Mouse (Mus musculus): ENCODE data around the gene Fgr.
A peak's percentile ranks its signal among the peaks of the same experiment; 100 is the strongest.

The Fgr gene

DNA sequence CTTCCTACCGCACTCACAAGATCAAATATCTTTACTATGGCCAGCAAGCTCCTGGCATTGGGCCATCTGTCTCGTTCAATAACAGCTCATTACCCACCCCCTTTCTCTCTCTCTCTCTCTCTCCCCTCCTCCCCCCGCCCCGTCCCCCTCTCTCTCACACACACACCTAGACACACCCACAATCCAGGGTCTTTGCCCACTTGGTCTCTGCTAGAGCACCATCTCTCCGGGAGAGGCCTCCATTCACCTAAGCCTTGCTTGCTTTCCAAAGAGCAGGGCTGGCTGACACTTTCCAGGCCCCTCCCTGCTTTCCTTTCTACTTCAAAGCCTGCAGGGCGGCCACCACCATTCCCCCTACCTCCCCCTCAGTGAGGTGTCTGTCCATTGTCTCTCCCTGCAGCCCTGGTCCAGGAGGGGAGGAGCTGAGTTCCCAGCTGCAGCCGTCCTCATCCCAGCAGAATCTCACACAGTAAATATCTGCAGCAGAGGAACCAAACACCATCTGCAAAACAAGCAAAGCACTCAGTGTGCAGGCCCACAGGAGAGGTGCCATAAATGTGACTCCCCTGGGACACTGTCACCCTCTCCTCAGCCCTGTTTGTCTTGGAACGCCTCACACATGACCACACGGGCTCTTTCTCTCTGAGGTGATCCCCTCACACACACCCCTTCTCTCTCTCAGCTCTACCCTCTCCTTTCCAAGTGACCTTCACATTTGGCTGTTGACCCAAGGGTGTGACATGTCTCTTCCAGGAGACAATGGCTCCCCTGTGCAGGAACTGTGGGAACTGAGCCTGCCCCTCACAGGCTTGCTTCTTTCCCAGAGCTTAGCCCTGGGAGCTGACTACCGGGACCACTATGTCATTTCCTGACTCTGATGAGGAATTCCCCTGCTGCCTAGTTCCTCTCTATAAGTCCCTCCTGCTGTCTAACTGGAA lies 14.9 kb upstream of the Fgr start:
- peak; percentile 76 for DNase-seq (ENCODE audit: extremely low spot score)

DNA sequence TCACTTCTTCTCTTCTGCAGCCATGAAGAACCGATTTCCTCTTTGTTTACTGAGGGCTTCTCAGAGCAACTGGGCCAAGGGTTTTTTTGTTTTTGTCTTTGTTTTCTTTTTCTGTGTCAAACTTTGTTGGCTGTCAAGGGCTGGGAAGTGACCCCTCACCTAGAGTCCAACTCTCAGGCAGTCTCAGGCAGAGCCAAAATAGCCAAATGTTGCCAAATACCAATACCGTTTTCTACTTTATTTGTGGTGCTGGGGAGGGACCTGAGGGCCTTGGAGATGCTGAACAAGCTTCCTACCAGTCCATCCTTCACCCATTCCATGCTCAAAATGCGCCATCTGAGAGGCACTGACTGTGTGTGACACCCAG lies 14.2 kb upstream of the Fgr start:
- DNase-seq (ENCODE audit: extremely low spot score): no peak

DNA sequence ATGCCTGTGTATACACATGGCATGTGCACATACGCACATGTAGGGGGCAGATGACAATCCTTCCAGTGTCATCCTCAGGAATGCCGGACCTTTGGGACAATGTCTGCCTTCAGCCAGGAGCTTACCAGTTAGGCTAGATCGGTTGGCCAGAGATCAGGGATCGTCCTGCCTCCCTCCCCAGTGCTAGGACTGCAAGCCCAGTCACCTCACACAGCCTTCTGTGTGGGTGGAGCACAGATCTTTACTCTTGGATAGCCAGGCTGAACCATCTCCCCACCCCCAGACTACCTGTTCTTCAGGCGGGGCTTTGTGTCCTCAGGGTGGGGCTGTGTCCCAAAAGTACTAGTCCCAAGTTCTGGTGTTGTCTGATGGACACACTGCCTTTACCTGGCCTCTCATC lies 13.6 kb upstream of the Fgr start:
- DNase-seq (ENCODE audit: extremely low spot score): no peak

DNA sequence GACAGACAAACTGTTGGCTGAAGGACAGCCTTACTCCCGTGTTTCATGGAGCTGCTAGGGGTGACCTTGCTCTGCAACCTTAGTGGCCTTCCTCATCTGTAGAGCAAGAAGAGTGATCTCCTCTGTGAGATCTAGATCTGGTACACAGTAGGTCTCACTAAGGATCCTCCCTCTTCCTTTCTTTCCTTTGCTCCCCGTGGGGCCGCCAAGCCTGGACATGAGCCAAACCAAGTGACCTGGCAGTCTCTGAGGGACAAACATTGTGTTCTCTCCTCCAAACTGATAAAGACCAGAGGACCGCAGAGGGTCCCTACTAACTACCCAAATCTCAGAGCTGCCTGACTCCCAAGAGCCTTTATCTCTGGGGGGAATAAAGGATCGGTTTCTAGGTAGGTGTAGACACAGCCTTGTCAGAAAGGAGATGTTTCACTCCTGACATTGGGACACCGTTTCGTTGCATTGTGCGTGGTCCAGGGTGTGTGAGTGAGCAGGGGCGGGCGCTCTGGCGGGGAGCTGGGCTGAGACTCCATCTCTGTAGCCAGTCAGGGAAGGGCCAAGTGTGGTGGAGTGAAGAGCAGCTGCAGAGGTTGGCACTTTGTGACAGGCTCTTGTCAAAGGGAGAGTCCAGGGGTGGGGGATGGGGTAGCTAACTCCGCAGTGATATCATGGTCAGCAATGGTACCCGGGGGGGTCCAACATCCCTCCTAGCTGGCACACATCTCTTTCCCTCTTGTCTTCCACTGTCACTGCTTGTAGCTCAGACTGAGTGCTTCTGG lies 12.8 kb upstream of the Fgr start:
- no peak for DNase-seq (ENCODE audit: extremely low spot score)

DNA sequence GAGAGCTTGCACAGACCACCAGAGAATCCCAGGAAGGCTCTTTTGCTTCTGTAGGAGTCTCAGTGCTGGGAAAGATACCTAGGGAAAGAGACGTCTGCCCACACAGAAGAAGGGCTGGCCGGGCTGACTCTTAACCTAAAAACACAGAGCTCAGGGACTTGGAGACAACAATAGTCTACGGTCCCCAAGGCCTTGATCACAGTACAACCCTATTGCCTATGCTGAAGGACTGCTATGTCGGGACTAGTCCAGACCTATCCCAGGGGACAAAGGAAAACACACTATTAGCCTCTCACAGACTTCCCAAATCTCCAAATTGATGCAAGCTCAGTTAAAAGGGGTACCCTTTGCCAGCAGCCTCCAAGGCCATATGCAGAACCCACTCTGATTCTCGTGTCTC lies 12.0 kb upstream of the Fgr start:
- DNase-seq (ENCODE audit: extremely low spot score): no peak

DNA sequence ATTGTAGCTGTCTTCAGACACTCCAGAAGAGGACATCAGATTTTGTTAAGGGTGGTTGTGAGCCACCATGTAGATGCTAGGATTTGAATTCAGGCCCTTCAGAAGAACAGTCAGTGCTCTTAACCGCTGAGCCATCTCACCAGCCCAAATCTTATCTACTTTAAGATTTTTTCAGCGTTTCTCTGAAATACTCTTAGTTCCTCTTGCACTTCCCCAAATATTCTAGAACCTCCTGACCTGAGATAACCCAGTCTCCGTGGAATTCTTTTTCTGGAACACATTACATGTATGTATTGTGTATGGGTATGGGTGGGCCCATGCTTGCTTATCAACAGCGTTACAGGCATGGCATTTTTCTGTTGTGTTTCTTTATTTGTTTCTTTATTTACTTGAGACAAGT lies 11.3 kb upstream of the Fgr start:
- DNase-seq (ENCODE audit: extremely low spot score): no peak

DNA sequence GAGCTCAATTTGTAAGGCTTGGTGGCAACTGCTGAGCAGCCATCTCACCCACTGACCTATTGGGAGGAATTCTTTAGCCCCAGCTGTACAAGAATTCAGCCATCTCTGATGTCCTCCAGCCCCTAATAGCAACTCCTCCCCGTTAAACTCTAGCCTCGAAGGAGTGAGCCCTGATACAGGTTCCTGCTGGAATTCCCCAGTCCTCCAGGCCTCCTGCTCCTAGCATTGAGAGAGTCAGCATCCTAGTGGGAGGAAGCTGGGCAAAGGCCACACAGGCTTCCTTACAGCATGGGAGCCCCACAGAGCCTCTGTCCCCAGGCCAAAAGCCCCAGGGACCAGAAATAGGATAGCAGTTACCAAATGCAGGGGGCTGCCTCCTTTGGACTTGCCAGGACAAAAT lies 10.5 kb upstream of the Fgr start:
- no peak for DNase-seq (ENCODE audit: extremely low spot score)

DNA sequence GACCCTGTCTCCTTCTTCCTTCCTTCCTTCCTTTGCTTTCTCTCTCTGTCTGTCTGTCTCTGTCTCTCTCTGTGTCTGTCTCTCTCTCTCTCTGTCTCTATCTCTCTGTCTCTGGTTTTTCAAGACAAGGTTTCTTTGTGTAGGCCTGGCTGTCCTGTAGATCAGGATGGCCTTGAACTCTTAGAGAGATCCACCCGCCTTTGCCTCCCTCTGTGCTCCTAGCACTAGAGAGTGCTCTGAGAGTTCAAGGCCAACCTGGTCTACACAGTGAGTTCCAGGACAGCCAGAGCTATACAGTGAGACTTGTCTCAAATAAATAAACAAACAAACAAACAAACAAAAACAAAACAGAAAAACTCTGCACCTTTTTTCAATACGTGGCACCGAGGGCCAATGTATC lies 9.8 kb upstream of the Fgr start:
- no peak for DNase-seq (ENCODE audit: extremely low spot score)

DNA sequence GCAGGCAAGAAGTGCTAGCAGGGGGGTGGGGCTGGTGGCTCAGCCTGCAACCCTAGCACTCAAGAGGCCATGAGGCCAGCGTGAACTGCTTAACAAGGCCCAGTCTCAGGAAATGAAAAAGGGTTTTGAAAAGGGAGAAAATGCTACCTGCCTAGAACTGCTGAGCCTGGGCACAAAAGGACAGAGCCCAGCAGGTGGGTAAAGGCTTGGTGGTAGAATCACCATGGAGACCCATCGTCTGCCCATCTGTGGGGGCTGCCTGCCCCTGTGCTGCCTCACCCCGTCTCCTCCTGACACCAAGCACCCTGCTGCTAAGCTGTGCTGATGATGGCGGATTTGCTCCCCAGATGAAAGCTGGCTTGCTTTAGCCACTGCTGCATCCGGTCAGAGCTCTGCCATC lies 9.4 kb upstream of the Fgr start:
- no peak for DNase-seq (ENCODE audit: extremely low spot score)

DNA sequence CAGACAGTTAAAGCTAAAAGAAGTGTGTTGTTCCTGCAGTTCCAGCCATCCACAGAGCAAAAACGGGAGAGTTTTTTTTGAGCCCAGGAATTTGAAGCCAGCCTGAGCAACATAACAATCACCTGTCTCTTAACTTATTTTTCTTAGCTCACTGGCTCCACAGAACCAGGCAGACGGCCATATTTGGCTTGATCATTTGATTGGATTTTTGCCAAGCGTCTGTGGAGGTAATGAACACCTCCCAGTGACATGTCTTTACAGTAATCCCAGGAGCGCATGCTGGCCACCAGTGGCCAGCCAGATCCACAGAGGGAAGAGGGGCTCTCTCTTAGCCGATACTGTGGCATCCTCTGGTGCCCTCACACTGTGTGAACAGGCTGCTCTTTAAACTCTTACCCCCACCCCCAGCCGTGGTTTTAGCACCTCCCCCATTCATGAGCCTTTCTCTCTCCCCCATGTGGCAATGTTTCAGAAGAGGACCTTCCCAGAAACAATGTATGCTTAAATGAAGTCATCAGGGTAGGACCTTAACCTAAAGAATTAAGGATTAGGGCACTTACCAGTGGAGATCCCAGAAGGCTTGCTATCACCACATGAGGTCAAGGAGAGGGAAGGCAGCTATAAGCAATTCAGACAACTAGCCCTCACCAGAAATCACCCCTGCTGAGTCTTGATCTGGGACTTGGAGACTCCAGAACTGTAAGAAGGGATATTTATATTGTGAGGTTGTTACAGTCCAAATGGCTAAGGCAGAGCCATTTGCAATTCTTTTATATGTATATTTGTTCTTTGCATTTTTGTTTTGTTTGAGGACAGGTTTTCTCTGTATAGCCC lies 5.6 kb upstream of the Fgr start:
- DNase-seq (ENCODE audit: extremely low spot score): no peak

DNA sequence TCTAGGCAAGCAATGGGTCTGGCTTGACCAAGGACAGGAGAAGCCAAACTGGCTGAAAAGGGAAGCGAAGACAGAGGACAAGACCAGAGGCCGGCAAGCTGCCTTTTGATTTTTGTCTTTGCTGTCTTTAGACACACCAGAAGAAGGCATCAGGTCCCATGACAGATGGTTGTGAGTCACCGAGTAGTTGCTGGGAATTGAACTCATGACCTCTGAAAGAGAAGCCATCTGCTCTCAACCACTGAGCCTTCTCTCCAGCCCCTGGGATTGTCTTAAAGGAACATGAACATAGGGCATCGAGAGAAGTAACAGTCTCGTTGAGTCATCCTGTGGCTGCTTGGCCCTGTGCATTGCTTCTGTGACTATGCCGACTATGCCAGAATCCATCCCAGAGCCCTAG lies 2.3 kb upstream of the Fgr start:
- DNase-seq (ENCODE audit: extremely low spot score): no peak

DNA sequence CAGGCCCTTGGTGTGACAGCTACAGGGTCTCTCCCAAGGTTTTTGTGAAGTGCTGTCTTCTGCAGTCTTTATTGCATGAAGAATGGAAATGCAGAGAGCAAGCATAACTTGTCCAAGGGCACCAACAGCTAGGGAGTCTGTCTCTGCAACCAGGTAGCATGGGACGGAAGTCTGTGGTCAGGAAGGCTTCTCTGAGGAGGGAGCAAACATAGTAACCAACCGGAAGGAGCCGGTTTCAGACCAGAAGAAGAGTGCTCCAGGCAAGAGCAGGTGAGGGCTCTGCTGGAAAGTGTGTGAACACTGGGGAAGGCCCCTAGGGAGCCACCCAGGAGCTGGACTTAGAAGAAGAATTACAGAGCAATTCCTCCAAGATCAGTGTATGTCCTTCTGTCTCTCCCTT lies 1.8 kb upstream of the Fgr start:
- no peak for DNase-seq (ENCODE audit: extremely low spot score)

DNA sequence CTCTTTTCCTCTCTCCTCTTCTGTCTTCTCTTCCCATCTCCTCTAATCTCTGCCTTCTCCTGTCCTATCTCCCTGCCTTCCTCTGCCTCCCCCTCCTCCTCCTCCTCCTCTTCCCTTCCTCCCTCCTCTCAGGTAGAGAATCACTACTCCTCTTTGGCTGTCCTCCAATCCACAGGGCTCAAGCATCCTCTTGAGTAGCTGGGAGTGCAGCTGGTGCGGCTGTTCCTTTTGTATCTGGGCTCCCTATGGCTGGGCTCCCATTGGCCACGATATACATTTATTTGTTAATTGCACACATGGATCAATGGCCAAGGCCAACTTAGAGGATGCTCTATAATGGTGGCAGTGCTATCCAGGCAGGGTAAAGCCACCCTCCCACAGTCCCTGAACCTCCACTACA lies 1.3 kb upstream of the Fgr start:
- DNase-seq (ENCODE audit: extremely low spot score): no peak

DNA sequence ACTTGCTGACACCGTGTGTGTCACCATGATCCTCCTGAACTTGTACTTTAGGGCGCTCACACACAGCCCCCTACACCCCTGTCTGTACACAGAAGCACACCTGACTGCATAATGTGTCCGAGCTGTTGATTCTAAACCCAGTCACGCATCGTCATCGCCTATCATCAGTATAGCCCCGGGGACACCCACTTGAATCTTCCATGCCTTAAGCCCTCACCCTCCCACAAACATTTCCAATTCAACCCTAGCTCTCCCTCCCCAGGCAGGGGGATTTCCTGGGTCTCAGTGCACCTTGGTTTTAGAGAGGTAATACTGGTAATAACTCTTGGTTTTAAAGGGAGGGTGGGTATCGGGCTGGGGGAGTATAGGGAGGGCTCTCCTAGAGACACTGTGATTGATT lies 709 bp upstream of the Fgr start:
- DNase-seq (ENCODE audit: extremely low spot score): no peak

DNA sequence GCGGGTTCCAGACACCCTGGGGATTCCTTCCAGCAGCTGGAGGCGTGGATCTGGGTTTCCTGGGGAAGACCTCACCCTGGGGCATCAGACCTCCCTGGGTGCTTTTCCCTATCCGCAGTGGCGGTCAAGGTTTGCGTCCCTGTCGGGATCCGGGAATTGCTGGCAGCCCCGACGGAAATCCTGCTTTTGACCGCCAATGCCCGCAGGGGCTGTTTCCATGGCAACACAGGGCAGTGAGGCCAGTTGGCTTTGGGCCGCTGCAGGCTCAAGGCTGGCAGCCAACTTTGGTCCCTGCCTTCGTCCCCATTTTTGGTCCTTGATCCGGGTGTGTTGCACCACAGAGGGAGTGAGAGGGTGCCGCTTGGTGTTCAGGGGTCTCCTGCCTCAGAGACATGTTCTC lies 1.0 kb downstream of the Fgr start:
- peak; percentile 77 for DNase-seq (ENCODE audit: extremely low spot score)

DNA sequence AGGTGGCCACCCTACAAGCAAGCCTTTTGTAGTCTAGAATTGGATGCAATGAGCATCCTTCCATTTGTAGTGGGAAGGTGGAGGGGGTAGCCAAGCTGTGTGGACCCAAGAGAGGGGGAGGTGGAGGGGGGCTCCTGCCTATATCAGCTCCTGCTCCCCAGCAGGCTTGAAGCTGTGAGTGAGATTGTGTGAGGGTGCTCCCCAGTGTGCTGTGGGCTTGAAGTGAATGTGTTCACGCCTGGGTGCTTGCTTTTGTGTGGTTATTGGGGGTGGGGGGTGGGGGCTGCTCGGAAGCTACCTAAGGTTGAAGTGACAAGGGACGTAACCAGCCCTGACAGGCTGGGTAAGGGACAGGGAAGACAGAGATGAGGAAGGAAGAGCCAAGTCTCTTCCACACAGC lies 1.9 kb downstream of the Fgr start:
- DNase-seq (ENCODE audit: extremely low spot score): no peak

DNA sequence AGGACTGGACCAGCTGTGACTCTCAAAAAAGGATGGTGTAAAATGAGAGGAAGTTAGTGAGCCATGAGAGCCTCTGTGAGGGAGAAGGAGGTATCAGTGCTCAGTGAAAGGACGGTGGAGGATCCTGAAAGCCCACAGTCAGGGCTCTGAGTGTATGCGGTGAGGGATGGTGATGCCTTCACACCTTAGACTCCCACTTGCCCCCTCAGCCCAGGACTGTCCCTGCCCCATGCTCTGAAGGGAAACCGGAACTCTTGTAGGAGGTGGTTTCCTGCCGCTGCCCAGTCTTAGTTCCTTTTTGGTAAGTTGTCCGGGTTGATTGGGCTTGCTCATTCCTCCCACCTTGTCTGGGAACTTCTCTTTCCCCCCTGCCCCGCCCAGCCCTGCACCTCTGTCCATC lies 2.8 kb downstream of the Fgr start:
- DNase-seq (ENCODE audit: extremely low spot score): no peak

DNA sequence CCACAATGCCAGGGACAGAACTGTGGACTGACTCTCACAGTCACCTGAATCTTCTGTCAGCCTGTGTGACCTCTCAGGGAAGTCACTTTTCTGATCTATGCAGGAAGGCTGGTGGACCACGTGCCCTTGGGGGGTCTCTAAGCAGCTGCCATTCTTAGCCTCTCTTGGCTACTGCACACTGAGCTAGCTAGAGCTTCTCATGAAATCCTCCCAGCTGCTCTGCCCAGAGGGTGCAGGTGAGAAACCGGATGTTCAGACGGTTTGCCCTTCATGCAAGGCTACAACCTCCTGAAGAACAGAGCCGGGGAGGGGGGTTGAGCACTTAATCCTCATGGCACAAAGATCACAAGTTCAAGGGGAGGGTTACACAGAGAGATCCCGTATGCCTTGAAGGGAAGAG lies 3.7 kb downstream of the Fgr start:
- no peak for DNase-seq (ENCODE audit: extremely low spot score)

DNA sequence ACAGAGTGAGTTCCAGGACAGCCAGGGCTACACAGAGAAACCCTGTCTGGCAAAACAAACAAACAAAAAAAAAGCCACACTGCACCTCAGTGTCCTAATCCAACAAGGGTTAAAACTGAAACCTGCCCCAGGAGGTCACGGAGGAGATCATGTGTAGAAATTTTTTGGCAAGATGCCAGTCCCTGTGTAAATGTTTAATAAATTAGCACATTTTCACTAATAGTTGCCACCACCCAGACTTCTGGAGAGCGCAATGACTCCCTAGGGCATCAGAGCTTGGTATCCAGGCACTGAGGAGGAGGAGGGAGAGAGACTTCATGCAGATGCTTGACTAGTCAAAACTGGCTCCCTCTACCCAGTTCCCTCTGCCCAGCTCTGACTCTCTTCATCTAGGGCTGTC lies 5.3 kb downstream of the Fgr start:
- no peak for DNase-seq (ENCODE audit: extremely low spot score)

DNA sequence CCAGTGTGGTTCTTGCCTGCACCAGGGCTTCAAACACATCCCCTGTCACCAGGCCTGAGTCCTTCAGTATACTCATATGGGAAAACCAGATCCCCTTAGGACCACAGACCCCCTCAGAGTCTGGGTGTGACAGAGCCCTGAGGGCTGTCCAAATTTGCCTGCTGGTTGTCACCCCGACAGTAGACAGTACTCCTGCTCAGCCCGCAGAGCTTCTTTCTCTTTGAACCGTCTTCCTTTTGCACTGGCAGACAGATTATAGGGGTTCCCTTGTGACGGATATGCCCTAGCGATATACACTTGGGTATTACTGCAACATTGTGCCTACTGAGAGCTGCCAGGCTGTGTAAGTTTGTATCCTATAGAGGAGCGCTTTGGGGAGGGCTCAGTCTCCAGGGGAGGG lies 7.7 kb downstream of the Fgr start:
- no peak for DNase-seq (ENCODE audit: extremely low spot score)

DNA sequence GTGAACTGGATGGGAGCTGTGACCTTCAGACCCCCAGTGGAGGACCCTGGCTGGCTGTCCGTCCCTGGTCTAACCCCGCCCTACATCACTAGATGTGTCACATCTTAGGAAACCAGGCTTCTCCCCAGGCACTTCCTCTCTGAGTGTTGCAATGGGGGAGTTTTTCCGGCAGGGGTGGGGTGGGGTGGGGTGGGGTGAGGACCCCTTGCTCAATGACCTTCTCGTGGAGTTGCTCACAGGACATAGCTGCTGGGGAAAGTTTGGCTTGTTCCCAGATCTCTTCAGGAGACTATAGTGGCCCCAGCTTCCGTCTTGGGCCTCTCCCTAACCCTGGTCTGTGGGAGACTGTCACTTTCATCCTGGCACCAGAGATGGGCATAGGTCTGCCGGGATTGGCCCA lies 9.1 kb downstream of the Fgr start:
- no peak for DNase-seq (ENCODE audit: extremely low spot score)
